Mouse (Mus musculus) spleen, embryonic (tissue): ENCODE data around the gene Itfg1.

ENCODE experiments used
- CTCF ChIA-PET: fragments of 350-600 bp; sonication (Branson Sonifier 250); formaldehyde crosslinking; loops from one replicate; lab custom pipeline; 2022; lab: Charles Lee

Itfg1 gene

DNA sequence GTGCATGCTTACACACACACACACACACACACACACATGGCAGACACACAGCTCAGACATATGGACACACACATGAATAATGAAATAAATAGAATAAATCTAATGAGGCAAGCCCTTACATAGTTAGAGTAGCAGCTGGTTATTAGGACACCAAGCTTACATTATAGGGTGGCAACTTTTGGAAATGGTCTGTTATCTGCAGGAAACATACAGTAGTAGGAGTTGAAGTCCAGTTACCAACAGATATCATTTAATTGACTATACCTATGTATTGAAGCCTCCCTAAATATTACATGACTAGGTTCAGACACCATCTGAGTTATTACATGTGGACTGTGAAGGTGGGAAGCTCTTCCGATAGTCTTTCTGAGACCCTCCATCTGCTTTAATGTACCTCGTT lies 95.7 kb downstream of the Itfg1 start:
- CTCF ChIA-PET: no interaction called here

- CTCF ChIA-PET: no interaction called here
These were observed 110.2 kb downstream of the Itfg1 start for GRCm38 (mm10) chr8:85730545-85730944.

DNA sequence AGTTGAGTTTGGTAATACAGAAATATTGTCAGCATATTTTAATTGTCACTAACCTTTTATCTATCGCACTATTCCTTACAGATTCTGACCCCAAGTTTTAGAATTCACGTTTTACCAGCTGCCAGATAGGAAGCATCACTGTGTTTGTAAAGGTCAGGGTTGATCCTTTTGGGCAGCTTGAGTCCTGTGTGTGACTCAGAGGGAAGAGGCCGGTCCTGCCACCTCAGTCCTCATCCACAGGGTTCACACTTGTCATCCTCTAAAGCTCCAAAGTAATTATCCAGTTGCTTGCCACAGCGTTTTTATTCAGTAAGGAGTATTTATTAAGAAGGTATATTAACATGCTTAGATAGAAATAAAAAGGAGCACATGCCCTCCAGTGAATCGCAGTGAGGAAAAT lies 123.5 kb downstream of the Itfg1 start:
- CTCF ChIA-PET: no interaction called here

DNA sequence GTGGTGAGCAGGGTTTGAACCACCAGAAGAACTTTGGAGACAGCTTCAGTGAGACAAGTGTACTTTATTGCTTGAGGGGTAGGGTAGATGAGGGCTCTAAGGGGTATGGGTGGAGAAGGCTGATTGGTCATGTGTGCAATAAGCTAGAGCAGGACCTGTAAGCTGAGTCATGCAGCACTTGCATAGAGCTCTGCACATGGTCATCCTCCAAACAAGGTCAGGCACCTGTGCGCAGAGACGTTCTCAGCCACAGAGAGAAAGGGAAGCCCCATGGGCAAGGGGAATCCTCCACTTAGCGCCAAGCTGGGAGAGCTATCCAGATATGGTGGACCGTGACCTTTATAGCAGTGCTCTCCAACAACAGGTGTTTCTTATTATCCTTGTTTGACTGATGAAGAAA lies 124.0 kb downstream of the Itfg1 start:
- CTCF ChIA-PET: no interaction called here

GRCm38 (mm10) chr8:85706988-85707387 lies 133.7 kb downstream of the Itfg1 start:
- CTCF ChIA-PET: no interaction called here

GRCm38 (mm10) chr8:85700751-85701351 lies 139.9 kb downstream of the Itfg1 start, which contains the start of gene Neto2:
Gene Neto2, minus strand, starts transcription at chr8:85700924.
- CTCF ChIA-PET: interaction anchor here (1.1 kb wide), 1 partner anchor 1041 kb away, joined by 4 read pairs; no protein-coding TSS in a partner anchor

- CTCF ChIA-PET: interaction anchor here (1.1 kb wide), 1 partner anchor 1040 kb away, joined by 4 read pairs; no protein-coding TSS in a partner anchor
These were observed 140.5 kb downstream of the Itfg1 start for GRCm38 (mm10) chr8:85700101-85700750.

- CTCF ChIA-PET: interaction anchor here (0.7 kb wide), 1 partner anchor 9 kb away, joined by 3 read pairs; no protein-coding TSS in a partner anchor
These were observed 141.7 kb downstream of the Itfg1 start for GRCm38 (mm10) chr8:85699051-85699450.
